Mouse (Mus musculus): ENCODE measurements around the gene Spdye4b.

- TF ChIP-seq CTCF (IDR thresholded peaks at IDR 0.05; ENCODE audit: extremely low read depth, insufficient read depth, low read length) (no peak), POLR2A (IDR thresholded peaks at IDR 0.05; ENCODE audit: extremely low read depth, insufficient read depth, low read length) (no peak)
These were observed 47.8 kb upstream of the Spdye4b start for GRCm38 (mm10) chr5:143132935-143133514.
